Mouse (Mus musculus) lung, postnatal 0 days (tissue): ENCODE results near the gene Sf3b1.

Experiments
- CTCF ChIP-seq: IDR thresholded peaks from 2 replicates; pipeline ENCODE4 v1.5.1; 2016; ENCODE audit warnings: antibody characterized with exemption, mild to moderate bottlenecking
- EP300 ChIP-seq: IDR thresholded peaks from 2 replicates; pipeline ENCODE4 v1.6.1; 2016; ENCODE audit warnings: antibody characterized with exemption, mild to moderate bottlenecking, control low read depth

DNA sequence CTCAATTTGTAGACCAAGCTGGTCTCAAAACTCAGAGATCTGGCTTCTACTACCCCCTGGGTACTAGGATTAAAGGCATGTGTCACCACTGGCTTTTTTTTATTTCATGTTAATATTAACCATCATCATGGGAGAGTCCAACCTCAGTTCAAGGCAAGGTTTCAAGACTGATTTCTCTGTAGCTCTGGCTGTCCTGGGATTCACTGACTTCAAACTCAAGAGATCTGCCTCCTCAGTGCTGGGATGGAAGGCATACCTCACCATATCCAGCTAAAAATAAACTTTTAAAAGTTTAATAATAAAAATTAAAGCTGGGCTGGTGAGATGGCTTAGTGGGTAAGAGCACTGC, 49.1 kb upstream of the Sf3b1 start:
- TF ChIP-seq CTCF: no peak
- no peak for TF ChIP-seq EP300
